Mouse (Mus musculus): ENCODE results near the gene Gpr31b. TPM values are rescaled to one million over a fixed set of nuclear protein-coding genes. Genes with fewer than 3 reads are reported as not detected.

Gpr31b gene
- total RNA-seq, 2 experiments from 2014 or later: 0.23 TPM; not detected in 1

Other genes with a start within 250 kb of the Gpr31b start
- gene Mas1, start 184.2 kb downstream of the Gpr31b start, total RNA-seq (2021): under 1 TPM; 0.34 to 0.41 TPM
- gene Mrgprh, start 176.3 kb downstream of the Gpr31b start, total RNA-seq (2021): under 1 TPM; 0.36 to 0.95 TPM
- 1 to 10 TPM; 1.5 to 1.8 TPM for gene Pnldc1, start 142.1 kb downstream of the Gpr31b start, total RNA-seq (2021)
- 100 to 1,000 TPM; 292 to 296 TPM for gene Tcp1, start 136.6 kb downstream of the Gpr31b start, total RNA-seq (2021)
- 100 to 1,000 TPM; 162 to 168 TPM for gene Mrpl18, start 136.0 kb downstream of the Gpr31b start, total RNA-seq (2021)
- gene Acat3, start 111.7 kb downstream of the Gpr31b start, total RNA-seq (2021): not detected
- 10 to 100 TPM; 20.3 to 21.1 TPM for gene Acat2, start 91.5 kb downstream of the Gpr31b start, total RNA-seq (2021)
- 10 to 100 TPM; 54.9 to 56.8 TPM for gene Wtap, start 58.1 kb downstream of the Gpr31b start, total RNA-seq (2021)
- gene Sod2, start 45.5 kb downstream of the Gpr31b start, total RNA-seq (2021): 100 to 1,000 TPM; 589 to 631 TPM
- gene Tcp10b, start 8.8 kb upstream of the Gpr31b start, total RNA-seq (2021): 1 to 10 TPM in 1 of 2 experiments, under 1 TPM in 1; 0.34 to 1.2 TPM
- gene Unc93a, start 79.5 kb upstream of the Gpr31b start, total RNA-seq (2021): not detected
- gene Smok2a, start 168.9 kb upstream of the Gpr31b start, total RNA-seq (2021): not detected
- not detected for gene Smok2b, start 178.0 kb upstream of the Gpr31b start, total RNA-seq (2021)

All from heart, postnatal 4 days (tissue).